Mouse (Mus musculus): ENCODE measurements around the gene Fkbp5.

GRCm38 (mm10) chr17:28520561-28520960, 3.2 kb upstream of the Fkbp5 start:
- no peak for TF ChIP-seq EP300 (IDR thresholded peaks at IDR 0.05)
- TF ChIP-seq CTCF (IDR thresholded peaks at IDR 0.05): no peak
